Mouse (Mus musculus): ENCODE measurements around the gene Il17rd. TPM values are rescaled to one million over a fixed set of nuclear protein-coding genes. Genes with fewer than 3 reads are reported as not detected.

The Il17rd gene
- polyA plus RNA-seq, 1 experiment = 1.8 TPM

GRCm38 (mm10) chr14:27141486-27141885 is 102.7 kb downstream of the Il17rd start:
- Histone ChIP-seq H3K27ac (ENCODE audit: insufficient read depth, low read depth, low read length) (no peak overlapping the region), H3K27me3 (ENCODE audit: control insufficient read depth, insufficient read depth, low read length) (no peaks in the 10 kb centered on the region), H3K4me1 (ENCODE audit: control insufficient read depth, insufficient read depth, insufficient read length, low read length) (no peaks in the 10 kb centered on the region; the same call in 1 of the 2 replicates), H3K4me3 (ENCODE audit: low read depth, low read length) (no peak overlapping the region), H3K36me3 (ENCODE audit: control insufficient read depth, insufficient read depth, low read length) (no peaks in the 10 kb centered on the region)
- WGBS = 22% methylated on average over 3 of the region's 3 CpGs
- TF ChIP-seq POLR2A (IDR thresholded peaks at IDR 0.05; ENCODE audit: low read depth, low read length) = no peak
- TF ChIP-seq CTCF (IDR thresholded peaks at IDR 0.05; ENCODE audit: extremely low read depth, insufficient read length, insufficient replicate concordance, low read depth, low read length) = no peak

- WGBS = 82% methylated on average over 5 of the region's 5 CpGs
- Histone ChIP-seq H3K27me3 (ENCODE audit: control insufficient read depth, insufficient read depth, low read length) (no peaks in the 10 kb centered on the region), H3K27ac (ENCODE audit: insufficient read depth, low read depth, low read length) (no peak overlapping the region), H3K36me3 (ENCODE audit: control insufficient read depth, insufficient read depth, low read length) (no peaks in the 10 kb centered on the region), H3K4me1 (ENCODE audit: control insufficient read depth, insufficient read depth, insufficient read length, low read length) (no peaks in the 10 kb centered on the region; the same call in 1 of the 2 replicates), H3K4me3 (ENCODE audit: low read depth, low read length) (no peak overlapping the region)
- TF ChIP-seq POLR2A (IDR thresholded peaks at IDR 0.05; ENCODE audit: low read depth, low read length) = no peak
- no peak for TF ChIP-seq CTCF (IDR thresholded peaks at IDR 0.05; ENCODE audit: extremely low read depth, insufficient read length, insufficient replicate concordance, low read depth, low read length)
Observed at GRCm38 (mm10) chr14:27142680-27143079, 103.9 kb downstream of the Il17rd start.

- Histone ChIP-seq H3K27ac (ENCODE audit: insufficient read depth, low read depth, low read length) (no peak overlapping the region), H3K27me3 (ENCODE audit: control insufficient read depth, insufficient read depth, low read length) (no peaks in the 10 kb centered on the region), H3K4me1 (ENCODE audit: control insufficient read depth, insufficient read depth, insufficient read length, low read length) (no peaks in the 10 kb centered on the region), H3K36me3 (ENCODE audit: control insufficient read depth, insufficient read depth, low read length) (no peaks in the 10 kb centered on the region), H3K4me3 (ENCODE audit: low read depth, low read length) (no peak overlapping the region)
- TF ChIP-seq CTCF (IDR thresholded peaks at IDR 0.05; ENCODE audit: extremely low read depth, insufficient read length, insufficient replicate concordance, low read depth, low read length) = no peak
- TF ChIP-seq POLR2A (IDR thresholded peaks at IDR 0.05; ENCODE audit: low read depth, low read length) = no peak
- 72% methylated on average over 8 of the region's 8 CpGs for WGBS
Observed at GRCm38 (mm10) chr14:27145171-27146045, 106.7 kb downstream of the Il17rd start.

- TF ChIP-seq POLR2A (IDR thresholded peaks at IDR 0.05; ENCODE audit: low read depth, low read length) (no peak), CTCF (IDR thresholded peaks at IDR 0.05; ENCODE audit: extremely low read depth, insufficient read length, insufficient replicate concordance, low read depth, low read length) (no peak)
- Histone ChIP-seq H3K4me1 (ENCODE audit: control insufficient read depth, insufficient read depth, insufficient read length, low read length) (no peaks in the 10 kb centered on the region), H3K4me3 (ENCODE audit: low read depth, low read length) (no peak overlapping the region), H3K36me3 (ENCODE audit: control insufficient read depth, insufficient read depth, low read length) (no peaks in the 10 kb centered on the region), H3K27me3 (ENCODE audit: control insufficient read depth, insufficient read depth, low read length) (no peaks in the 10 kb centered on the region), H3K27ac (ENCODE audit: insufficient read depth, low read depth, low read length) (no peak overlapping the region)
- 89% methylated on average over 7 of the region's 7 CpGs for WGBS
Observed at GRCm38 (mm10) chr14:27147726-27148125, 109.0 kb downstream of the Il17rd start.

- no peaks in the 10 kb centered on the region for H3K4me1 ChIP-seq (ENCODE audit: control insufficient read depth, insufficient read depth, insufficient read length, low read length)
- no peak overlapping the region for H3K4me3 ChIP-seq (ENCODE audit: low read depth, low read length)
- no peak for TF ChIP-seq POLR2A (IDR thresholded peaks at IDR 0.05; ENCODE audit: low read depth, low read length)
- TF ChIP-seq CTCF (IDR thresholded peaks at IDR 0.05; ENCODE audit: extremely low read depth, insufficient read length, insufficient replicate concordance, low read depth, low read length) = no peak
- no peak overlapping the region for H3K27ac ChIP-seq (ENCODE audit: insufficient read depth, low read depth, low read length)
- H3K36me3 ChIP-seq (ENCODE audit: control insufficient read depth, insufficient read depth, low read length) = no peaks in the 10 kb centered on the region
- WGBS = 85% methylated on average over 5 of the region's 5 CpGs
- H3K27me3 ChIP-seq (ENCODE audit: control insufficient read depth, insufficient read depth, low read length) = no peaks in the 10 kb centered on the region
Observed at GRCm38 (mm10) chr14:27149401-27149800, 110.7 kb downstream of the Il17rd start.

- Histone ChIP-seq H3K27ac (ENCODE audit: insufficient read depth, low read depth, low read length) (no peak overlapping the region), H3K4me1 (ENCODE audit: control insufficient read depth, insufficient read depth, insufficient read length, low read length) (no peaks in the 10 kb centered on the region), H3K27me3 (ENCODE audit: control insufficient read depth, insufficient read depth, low read length) (no peaks in the 10 kb centered on the region), H3K4me3 (ENCODE audit: low read depth, low read length) (no peak overlapping the region), H3K36me3 (ENCODE audit: control insufficient read depth, insufficient read depth, low read length) (no peaks in the 10 kb centered on the region)
- 60% methylated on average over 6 of the region's 6 CpGs for WGBS
- TF ChIP-seq POLR2A (IDR thresholded peaks at IDR 0.05; ENCODE audit: low read depth, low read length) (no peak), CTCF (IDR thresholded peaks at IDR 0.05; ENCODE audit: extremely low read depth, insufficient read length, insufficient replicate concordance, low read depth, low read length) (no peak)
Observed at GRCm38 (mm10) chr14:27150011-27150640, 111.4 kb downstream of the Il17rd start.

- H3K36me3 ChIP-seq (ENCODE audit: control insufficient read depth, insufficient read depth, low read length) = no peaks in the 10 kb centered on the region
- no peaks in the 10 kb centered on the region for H3K4me1 ChIP-seq (ENCODE audit: control insufficient read depth, insufficient read depth, insufficient read length, low read length)
- no peak overlapping the region for H3K4me3 ChIP-seq (ENCODE audit: low read depth, low read length)
- WGBS = 33% methylated on average over 8 of the region's 8 CpGs
- H3K27me3 ChIP-seq (ENCODE audit: control insufficient read depth, insufficient read depth, low read length) = no peaks in the 10 kb centered on the region
- H3K27ac ChIP-seq (ENCODE audit: insufficient read depth, low read depth, low read length) = no peak overlapping the region
- no peak for TF ChIP-seq POLR2A (IDR thresholded peaks at IDR 0.05; ENCODE audit: low read depth, low read length)
- no peak for TF ChIP-seq CTCF (IDR thresholded peaks at IDR 0.05; ENCODE audit: extremely low read depth, insufficient read length, insufficient replicate concordance, low read depth, low read length)
Observed at GRCm38 (mm10) chr14:27151432-27151831, 112.7 kb downstream of the Il17rd start.

Measured in small intestine, adult 2 months (tissue).